Mouse (Mus musculus) gastrocnemius, adult 18-20 months (tissue): ENCODE measurements at regions not wholly inside any gene's neighbourhood (a gene's known extent, or its start where the extent isn't known, plus 50 kb on each side); places are given as distances from the start of the nearest gene placed in this dataset.

Experiments used
- DNase-seq: peaks from one replicate; pipeline ENCODE4 v3.0.0; 2021; ENCODE audit warnings: low spot score

DNA sequence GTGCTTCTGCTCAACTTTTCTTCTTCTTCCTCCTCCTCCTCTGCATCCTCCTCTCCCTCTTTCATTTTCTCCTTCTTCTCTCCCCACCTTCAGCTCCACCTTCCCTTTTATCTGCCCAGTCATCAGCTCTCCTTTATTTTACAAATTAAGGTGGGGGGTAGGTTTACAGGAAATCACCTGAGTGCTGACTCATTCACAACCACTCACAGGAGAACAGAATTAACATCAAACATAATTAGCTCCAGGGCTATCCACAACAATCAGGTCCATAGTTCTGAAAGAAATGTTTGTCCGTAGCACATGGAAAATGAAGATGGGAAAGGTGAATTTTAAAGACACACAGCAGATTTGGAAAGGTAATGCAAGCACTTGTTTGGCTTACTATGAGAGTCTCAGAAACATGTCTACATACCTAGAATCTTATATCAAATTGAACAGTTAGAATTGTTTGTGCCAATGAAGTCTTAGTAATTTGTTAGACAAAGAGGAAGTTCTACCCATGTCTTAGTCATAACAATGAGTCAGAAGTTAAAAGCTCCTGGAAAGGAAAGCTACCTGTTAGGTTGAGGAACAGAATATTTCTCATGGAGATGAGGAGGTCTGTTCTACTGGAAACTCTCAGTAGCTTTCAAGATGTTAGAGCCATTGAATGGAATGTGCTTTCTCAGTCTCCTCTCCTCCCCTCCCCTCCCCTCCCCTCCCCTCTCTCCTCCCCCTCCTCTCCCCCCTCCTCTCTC, 108.8 kb upstream of the Tgfbr2 start:
- no peak for DNase-seq

DNA sequence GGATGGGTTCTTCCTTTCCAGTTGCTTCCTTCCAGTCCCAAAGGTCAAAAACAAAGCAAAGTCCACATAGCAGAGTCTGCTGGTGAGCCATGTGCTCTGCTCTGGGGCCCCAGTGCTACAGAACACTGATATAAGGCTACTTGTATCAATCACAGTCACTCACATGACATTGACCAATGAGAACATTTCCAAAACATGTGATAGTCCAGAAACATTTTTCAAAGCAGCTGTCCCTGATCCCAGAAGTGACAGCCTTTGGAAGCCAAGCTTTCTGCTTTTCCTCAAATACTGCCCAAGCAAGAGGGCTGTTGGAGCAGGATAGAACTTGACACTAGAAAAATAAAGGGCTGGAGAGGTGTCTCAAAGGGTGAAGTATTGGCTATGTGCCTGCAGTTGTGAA, 106.5 kb upstream of the Tgfbr2 start:
- peak; percentile 17 for DNase-seq

DNA sequence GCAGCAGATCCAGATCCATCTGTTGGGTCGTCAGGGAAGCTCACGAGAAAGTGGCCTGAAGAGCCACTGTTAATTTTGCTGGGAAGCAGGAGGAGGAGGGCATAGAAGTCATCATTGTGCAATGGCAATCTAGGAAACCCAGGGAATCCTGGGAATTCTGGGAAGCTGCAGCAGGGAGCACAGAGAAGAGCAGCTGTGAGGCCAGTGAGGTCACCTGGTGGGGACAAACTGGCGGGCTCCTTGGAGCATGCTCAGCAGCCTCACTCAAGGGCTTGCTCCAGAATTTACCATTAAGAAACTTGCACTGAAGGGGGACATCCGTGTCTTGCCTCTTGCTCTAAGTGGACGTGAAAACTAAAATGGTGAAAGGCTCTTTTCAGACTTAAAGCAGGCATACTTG, 105.0 kb upstream of the Tgfbr2 start:
- no peak for DNase-seq

DNA sequence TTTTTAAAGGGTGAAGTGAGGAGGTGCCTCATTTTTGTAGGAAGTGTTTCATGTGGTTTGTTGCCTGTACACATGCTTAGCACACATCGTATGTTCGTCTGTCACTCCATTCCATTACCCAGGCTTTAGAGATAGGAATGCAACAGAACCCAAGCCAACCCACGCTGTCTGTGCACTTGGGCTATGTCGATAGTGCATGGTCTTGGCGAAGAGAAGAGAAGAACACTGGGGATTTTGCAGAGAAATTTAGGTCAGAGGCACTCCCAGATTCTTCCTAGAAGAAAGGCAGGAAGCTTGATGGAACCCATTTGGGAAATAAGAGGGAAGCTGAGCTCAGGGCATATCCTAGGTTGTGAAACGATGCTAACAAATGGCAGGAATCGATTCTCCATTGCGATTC, 103.7 kb upstream of the Tgfbr2 start:
- DNase-seq: peak; percentile 17

DNA sequence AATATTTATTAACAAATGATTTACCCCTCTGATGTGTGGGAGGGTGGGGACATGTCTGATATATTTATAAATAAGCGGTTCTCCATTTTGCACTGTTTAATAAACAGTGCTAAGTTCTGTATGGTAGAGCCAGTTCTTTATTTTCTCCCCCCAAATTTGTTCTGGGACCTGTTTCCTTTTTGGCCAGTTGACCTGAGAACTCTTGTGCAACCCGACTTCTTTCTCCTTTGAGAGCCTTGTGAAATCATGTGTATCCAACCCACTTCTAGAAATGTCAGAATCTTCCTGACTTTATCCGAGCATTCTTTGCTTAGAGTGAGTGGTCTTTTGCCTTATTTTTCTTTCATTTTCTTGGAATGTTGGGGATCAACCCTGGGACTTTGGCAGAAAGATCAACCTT, 102.6 kb upstream of the Tgfbr2 start:
- peak; percentile 55 for DNase-seq

DNA sequence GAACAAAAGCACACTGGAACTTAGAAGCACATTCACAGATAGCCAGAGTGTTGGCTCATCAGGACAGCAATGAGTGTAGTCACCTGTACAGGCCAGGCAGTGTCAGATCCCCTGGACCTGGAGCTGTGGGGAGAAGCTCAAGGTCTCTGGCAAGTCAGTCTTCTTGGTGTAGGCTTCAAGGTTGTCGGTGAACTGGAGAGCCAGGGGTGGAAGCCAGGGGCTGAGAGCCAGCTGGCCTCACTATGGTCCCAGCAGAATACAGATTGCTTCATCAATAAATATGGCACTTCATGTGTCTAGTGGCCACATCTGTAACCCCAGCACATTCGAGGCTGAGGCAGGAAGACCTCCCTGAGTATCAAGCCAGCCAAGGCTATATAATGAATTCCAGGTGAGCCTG, 101.0 kb upstream of the Tgfbr2 start:
- peak; percentile 42 for DNase-seq

DNA sequence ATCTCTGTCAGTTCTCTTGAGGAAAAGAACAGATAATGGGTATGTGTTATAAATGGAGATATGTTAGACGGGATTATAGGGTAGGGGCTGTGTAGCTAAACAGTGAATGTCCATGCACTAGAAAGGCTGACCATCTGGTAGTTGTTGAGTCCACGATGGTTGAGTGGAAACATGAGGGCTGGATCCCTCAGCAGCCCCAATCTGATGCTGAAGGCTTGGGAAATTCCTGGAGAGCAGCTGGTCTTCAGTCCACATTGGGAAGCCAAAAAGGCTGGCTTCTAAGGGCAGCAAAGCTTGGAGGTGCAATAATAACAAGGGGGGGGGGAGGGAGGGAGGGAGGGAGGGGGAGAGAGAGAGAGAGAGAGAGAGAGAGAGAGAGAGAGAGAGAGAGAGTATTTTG, 97.3 kb upstream of the Tgfbr2 start:
- DNase-seq: no peak

DNA sequence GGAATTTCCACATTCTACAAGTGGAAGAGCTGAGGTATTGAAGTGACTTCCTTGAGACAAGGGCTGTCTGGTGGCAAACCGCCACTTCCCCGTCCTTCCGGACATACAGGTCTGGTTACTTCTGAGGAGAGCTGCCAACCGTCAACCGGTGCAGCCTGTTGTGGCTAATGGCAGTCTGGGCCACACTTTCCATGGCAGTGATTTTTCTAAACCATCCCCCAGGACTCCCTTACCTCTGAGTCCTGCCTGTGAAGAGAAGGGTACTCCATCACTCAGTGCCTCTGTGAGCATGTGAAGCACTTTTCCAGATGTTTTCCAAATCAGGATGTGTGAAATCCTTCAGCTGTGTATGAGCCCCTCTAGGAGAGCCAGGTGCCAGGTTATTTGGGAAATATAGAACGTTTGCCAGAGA, 95.3 kb upstream of the Tgfbr2 start:
- no peak for DNase-seq

DNA sequence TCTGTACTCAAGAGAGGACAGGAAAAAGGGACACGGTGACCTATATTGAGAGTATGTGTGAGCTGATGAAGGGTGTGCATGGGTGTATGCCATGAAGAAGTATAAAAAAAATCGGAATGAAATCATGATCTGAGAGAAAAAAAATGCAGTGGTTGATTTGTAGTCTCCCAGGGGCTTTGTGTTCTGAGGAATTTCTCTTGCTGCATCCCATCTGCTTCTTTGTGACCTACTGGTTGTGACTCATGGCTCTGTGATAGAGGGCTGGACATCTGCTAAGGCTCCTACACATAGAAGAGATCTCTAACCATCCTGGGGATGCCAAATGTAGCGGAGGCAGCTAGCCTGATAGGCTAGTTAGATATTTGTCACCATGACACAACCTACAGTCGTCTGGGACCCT, 92.3 kb upstream of the Tgfbr2 start:
- peak; percentile 38 for DNase-seq

DNA sequence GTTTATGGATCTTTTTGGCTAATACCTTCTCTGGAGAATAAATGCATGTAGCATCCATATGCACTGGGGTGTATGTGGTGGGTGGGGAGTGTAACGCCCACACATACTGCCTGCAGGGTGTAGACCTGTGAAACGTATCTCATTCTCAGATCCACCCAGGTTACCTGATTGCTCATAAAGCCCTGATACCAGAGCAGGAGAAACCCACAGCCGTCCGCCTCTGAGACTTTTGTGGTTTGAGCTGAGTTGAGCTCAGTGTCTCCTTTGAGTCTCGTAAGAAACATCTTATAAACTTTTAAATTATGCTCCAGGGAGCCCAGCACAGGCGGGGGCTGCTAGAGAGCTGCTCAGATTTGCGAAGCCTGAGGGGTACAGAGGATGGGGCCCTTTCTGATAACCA, 88.7 kb upstream of the Tgfbr2 start:
- DNase-seq: no peak

DNA sequence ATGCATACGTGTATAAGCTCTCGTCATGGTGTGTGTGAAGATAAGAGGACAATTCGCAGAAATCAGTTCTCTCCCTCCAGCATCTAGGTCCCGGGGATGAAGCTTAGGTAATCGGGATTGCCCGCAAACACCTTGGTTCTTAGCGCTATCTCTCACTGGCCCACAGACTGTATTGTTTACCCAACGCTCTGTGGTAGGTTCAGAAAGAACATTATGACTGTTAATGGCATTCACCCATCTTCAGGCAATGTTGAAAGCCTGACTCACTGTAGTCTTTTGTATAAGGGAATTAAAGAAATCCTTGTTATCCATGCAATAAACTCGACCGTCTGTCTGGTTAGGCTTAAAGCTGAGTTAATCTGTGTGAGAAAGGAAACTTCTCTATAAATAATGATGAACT, 84.4 kb upstream of the Tgfbr2 start:
- DNase-seq: no peak

DNA sequence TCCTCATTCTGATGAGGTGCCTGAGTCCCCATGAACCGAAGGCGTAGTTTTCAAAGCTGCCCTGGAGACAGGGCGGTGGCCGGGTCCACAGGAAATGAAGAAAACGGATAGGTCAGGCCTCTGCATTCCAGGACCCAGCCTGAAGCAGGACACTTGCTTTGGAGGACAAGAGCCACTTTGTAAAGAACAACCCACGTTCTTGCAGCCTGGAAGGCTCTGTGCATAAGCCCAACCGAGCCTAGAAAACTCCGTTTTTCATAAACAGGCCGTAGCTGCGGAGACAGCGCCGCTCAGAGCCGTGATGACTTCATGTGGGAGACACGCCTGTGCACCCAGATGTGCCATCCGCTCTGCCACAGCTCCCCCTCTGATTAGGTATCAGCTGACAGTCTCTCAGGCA, 78.4 kb upstream of the Tgfbr2 start:
- DNase-seq: peak; percentile 47

DNA sequence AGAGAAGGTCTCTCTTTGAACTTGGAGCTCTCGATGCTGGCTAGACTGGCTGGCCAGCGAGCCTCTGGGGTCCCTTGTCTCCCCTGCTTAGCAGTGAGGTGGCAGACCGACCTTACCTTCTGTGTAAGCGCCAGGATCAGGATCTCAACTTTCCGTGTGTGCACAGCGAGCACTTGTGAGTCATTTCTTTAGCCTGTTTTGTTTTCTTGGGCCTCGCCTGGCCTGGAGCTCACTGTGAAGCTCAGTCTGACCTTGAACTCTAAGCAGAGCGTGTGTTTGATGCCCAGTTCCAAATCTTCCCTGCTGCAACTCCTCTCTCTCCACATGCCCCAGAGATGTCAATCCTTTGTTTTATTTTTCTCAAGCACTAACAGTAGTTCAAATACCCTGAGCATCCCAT, 77.6 kb upstream of the Tgfbr2 start:
- DNase-seq: no peak

DNA sequence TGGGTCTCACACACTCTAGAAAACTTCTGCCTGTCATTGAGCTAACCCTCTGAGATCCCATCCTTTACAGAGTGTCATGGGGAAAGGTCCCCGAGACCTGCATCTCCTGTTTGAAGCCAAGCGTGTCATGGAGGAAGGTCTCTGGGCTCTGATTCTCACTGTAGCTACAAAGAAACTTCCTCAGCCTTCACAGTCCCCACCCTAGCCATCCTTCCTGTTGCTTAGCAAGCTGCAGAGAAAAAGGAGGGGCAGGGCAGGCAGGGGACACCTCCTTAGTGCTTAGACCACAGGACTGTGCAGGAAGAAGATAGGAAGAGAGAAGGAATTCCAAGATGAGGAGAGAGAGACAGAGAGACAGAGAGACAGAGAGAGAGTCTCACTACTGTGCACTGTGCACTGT, 74.6 kb upstream of the Tgfbr2 start:
- DNase-seq: no peak

DNA sequence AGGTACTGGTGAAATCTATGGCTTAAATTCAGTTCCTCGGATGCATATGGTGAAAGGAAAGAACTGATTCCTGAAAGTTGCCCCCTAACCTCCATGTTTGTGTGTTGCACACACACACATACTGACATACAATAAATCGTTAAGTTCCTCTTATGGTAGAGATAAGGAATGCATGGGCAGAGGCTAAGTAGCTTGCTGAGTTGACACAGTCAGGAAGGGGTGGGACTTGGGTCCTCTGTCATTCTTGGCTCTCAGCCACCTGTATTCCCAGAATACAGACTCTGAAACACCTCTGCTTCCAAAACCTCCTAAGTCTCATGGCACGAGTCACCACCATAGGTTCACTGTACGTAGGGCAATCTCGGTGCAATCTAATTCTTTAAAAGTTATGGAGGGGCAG, 70.0 kb upstream of the Tgfbr2 start:
- no peak for DNase-seq

DNA sequence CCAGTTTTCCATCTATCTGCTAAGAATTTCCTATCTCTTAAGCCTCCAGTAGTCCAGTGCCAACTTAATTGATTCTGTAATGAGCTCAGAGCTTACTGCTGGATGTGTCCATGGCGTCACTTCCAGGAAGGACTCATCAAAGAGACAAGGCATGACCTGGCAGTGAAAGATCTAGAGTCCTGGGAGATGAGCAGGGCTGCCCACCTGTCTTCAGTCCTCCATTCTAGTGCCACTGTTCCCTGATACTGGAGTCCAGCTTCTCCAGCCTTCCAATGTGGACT, 69.4 kb upstream of the Tgfbr2 start:
- DNase-seq: no peak

DNA sequence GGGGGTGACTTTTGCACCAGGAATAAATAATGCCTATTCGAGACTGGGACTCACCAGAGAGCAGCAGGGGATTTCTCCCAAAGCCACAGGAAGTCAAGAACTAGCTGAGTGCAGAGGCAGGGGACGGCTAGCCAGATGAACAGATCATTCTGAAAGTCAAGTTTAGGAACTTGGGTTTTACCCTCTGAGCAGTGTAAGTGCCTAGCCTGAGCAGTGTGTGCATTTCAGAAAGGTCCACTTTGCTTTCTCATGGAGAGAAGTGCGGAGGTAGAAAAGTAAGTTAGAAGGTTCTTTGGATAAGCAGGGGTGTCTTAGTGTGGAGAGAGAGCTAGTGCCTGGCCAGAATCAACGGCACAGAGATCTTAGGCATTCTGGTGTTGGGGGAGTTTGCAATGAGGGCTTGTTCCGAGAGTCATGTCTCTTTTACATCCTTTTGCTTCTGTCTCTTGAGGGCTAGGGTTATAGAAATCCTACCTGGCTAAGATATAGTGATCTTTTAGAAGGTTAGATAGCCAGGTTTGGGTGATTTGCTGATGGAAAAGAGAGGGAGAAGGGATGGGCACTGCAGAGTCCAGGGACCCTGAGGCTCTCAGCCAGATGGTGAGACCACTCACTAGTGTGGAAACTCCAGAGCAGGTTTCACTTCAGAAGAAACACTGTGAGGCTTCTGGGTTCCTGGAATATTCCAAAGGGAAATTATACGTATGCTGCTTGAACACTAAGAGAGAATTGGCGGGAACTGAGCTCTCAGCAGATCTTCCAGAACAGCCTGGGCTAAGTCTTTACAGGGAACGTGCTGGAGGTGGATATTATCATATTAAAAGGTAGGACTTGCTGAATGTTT, 68.8 kb upstream of the Tgfbr2 start:
- DNase-seq: no peak

DNA sequence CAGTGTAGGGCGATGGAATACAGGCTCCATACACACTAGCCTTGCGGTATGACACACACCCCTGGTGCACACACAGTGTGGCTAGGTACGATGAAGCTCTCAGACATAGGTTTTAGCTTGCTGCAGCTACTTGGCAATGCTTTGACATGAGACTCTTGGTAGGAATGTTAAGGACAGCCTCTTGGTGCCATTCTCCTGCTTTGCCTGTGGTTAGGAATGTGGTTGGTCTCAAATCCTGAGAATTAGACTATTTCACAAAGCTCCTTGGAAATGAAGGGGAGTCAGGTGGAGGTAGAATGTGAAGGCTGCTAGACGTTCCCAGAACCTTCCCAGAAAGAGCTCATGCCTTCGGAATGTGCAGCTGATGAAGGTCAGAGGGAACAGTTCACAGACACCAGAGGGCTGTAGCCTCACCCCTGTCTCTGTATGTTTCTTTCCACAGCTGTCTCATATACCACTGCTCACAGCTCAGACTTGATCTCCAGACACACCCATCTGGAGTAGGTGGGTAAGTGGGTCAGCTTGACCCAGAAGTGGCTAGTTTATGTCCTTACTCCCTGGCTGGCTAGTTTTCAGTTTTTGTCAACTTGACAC, 66.9 kb upstream of the Tgfbr2 start:
- DNase-seq: no peak

DNA sequence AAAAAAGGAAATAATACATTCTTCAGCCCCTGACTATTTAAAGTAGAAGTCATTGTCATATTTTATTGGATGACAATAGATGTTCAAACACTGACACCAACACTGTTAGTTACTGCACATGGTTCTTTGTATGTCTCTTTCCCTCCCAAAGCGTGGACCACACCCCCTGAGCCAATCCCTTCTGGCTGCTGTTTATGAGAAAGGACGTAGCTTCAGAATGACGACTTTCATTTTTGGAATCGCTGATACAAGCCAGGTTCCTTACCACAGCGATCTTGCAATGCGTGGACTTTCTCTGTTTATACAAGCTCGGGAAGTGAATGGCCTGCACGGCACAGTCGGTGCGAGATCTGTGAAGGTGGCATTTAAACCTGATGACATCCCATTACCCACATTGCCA, 66.1 kb upstream of the Tgfbr2 start:
- DNase-seq: peak; percentile 42

DNA sequence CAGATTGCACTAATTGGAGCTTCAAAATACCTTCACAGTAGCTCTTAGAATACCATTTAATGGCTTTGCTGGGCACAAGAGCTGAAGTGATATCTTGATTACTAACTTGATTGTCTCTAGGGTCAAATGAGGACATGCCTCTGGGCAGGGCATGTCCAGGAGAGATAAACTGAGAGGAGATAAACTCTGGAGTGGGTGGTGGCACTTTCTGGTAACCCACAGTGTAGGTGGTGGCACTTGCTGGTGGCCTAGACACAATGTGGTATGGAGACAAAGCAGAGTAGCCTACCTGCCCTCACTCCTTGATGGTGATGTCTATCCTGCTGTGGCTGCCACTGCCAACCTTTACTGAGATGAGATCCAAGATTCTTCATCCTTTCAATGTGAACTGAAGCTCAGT, 61.7 kb upstream of the Tgfbr2 start:
- DNase-seq: no peak

DNA sequence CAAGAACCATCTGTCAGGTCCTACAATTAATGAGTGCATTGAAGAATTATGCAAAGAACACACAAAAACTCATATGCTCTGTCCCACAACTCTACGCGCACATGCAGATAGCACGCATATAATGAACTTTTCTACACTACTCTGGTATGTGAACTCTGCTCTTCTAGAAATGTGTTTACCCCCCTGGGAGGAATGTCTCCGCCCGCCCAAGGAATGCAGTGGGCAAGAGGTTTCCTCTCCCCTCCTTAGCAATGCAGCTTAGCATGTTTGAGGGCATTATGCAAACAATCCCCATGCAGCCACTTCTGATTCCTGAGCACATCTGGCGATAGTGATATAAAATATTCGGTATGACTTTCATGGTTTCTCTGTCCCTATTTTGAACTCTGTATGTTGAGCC, 59.0 kb upstream of the Tgfbr2 start:
- no peak for DNase-seq

DNA sequence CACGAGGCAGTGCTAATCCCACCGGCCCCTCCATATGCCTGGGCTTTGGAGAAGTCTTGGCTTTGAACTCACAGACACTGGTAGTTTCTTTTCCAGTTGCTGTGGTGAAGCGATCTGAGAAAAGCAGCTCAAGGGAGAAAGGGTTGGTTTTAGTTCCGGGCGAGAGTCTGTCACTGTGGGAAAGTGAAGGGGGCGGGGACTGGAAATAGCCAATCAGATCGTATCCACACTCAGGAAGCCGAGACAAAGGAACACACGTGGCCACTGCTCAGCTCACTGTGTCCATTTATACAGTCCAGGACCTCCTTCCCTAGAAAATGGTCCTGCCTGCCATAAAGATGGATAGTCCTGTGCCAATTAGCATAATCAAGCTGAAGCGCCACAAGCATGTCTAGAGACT, 57.2 kb upstream of the Tgfbr2 start:
- no peak for DNase-seq
